Mouse (Mus musculus) liver, adult 2 months (tissue): ENCODE data around the gene Khdc3.

ENCODE experiments used
- CTCF ChIP-seq: fragments of 200-500 bp; IDR thresholded peaks from 2 replicates; pipeline ENCODE4 v1.5.1; 2011; ENCODE audit warnings: low read depth, low read length, control low read depth
- POLR2A ChIP-seq: fragments of 200-500 bp; IDR thresholded peaks from 2 replicates; pipeline ENCODE4 v1.6.1; 2011; ENCODE audit warnings: low read length, control low read depth; ENCODE audit not compliant: insufficient read depth; ENCODE audit errors: extremely low read depth

DNA sequence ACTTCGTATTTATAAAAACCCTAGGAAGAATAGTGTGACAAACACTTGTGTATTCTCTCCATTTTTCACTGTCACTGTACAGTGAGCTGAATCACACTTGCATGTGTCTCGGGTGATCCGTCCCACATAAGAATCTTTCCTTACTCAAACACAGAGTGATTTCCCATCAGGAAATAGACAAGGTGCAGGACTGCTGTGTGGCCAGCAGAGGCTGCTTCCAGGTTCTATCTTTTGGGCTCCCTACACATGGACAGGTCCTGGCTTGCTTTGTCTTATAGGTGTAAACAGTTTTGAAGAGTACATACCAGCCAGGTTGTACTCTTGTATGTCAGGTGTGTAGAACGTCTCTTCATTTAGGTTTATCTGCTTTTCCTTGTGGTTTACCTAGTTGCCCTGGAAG is 16.4 kb downstream of the Khdc3 start:
- TF ChIP-seq CTCF (no peak; the same call in 1 of the 2 replicates), POLR2A (no peak)
